In genomic region chr3:23658585-23659252, GRCm38 (mm10) we compare ENCODE assay signal across 25 mouse cellular contexts.
"Had no signal": no experiment of that assay in that cellular context is flagged by ENCODE, and none has a peak within 500 bp of the region (broad histone marks: within the 10 kb centered on the region; RNA-seq: fewer than 3 reads in every experiment).

No protein-coding gene starts in this region.

- H3K36me3 ChIP-seq: heart, embryonic 10.5 days; heart, embryonic 12.5 days; hindbrain, embryonic 10.5 days; hindbrain, embryonic 12.5 days; intestine, embryonic 15.5 days; limb, embryonic 10.5 days; limb, embryonic 12.5 days had no signal

- ATAC-seq: hindbrain, embryonic 16.5 days; inflammation-experienced regulatory T-cells, adult 6 months; intestine, embryonic 15.5 days; intestine, postnatal 0 days had no signal

- H3K4me3 ChIP-seq: gastrocnemius, adult 2 months; heart, embryonic 10.5 days; heart, embryonic 12.5 days; hindbrain, embryonic 10.5 days; hindbrain, embryonic 12.5 days; intestine, embryonic 15.5 days; layer of hippocampus, adult 2 months; left cerebral cortex, adult 2 months; limb, embryonic 10.5 days; limb, embryonic 12.5 days had no signal

- H3K27me3 ChIP-seq: heart, embryonic 12.5 days; hindbrain, embryonic 12.5 days; intestine, embryonic 15.5 days; limb, embryonic 12.5 days had no signal

- H3K9ac ChIP-seq: heart, embryonic 12.5 days; hindbrain, embryonic 12.5 days; hindbrain, embryonic 14.5 days; intestine, embryonic 15.5 days; limb, embryonic 12.5 days had no signal

- H3K27ac ChIP-seq: gastrocnemius, adult 2 months; heart, embryonic 10.5 days; hindbrain, embryonic 10.5 days; hindbrain, embryonic 12.5 days; hindbrain, embryonic 14.5 days; intestine, embryonic 15.5 days; layer of hippocampus, adult 2 months; left cerebral cortex, adult 2 months; limb, embryonic 10.5 days; limb, embryonic 12.5 days had no signal

- H3K9me3 ChIP-seq: hindbrain, embryonic 10.5 days; hindbrain, embryonic 12.5 days; intestine, embryonic 15.5 days; limb, embryonic 10.5 days; limb, embryonic 12.5 days had no signal

- H3K4me2 ChIP-seq: heart, embryonic 12.5 days; hindbrain, embryonic 12.5 days; hindbrain, embryonic 14.5 days; intestine, embryonic 15.5 days; limb, embryonic 12.5 days had no signal

- DNase-seq: gastrocnemius, adult 2 months; gastrocnemius, postnatal 10 days; gastrocnemius, postnatal 25 days; heart, adult 18-20 months; heart, postnatal 10 days; heart, postnatal 4 days; kidney, adult 18-20 months; kidney, adult 8-10 months; kidney, postnatal 10 days; kidney, postnatal 25 days; kidney, postnatal 4 days; liver had no signal

- H3K4me1 ChIP-seq: heart, embryonic 10.5 days; heart, embryonic 12.5 days; hindbrain, embryonic 10.5 days; hindbrain, embryonic 12.5 days; intestine, embryonic 15.5 days; limb, embryonic 10.5 days; limb, embryonic 12.5 days had no signal
